Mouse (Mus musculus): ENCODE results near the gene Per1. TPM values are rescaled to one million over a fixed set of nuclear protein-coding genes. Genes with fewer than 3 reads are reported as not detected.

Gene Per1
- total and polyA plus RNA-seq, 3 experiments, result 36.4 to 79.8 (median 44.4) TPM

DNA sequence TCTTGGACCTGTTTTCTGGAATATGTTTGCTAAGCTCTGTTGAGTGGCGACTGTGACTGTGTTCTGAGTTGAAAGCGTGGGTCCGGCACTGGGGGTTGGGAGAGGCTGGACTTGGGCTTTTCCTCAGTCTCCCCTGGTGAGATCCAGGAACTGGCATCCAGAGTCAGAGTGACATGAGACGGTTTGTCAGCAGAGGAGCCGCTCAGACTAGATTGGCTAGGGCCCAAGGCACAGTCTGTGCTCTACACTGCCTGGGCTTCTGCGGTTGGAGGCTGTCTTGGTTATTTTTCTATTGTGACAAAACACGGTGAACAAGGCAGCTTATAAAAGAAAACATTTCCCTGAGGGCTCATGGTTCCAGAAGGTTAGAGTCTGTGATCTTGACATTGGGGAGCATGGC, 52.5 kb downstream of the Per1 start:
- no peak for DNase-seq
- WGBS, result 55% methylated on average over 7 of the region's 7 CpGs
- intact Hi-C loops (cut with DNase I), result no loop called here

DNA sequence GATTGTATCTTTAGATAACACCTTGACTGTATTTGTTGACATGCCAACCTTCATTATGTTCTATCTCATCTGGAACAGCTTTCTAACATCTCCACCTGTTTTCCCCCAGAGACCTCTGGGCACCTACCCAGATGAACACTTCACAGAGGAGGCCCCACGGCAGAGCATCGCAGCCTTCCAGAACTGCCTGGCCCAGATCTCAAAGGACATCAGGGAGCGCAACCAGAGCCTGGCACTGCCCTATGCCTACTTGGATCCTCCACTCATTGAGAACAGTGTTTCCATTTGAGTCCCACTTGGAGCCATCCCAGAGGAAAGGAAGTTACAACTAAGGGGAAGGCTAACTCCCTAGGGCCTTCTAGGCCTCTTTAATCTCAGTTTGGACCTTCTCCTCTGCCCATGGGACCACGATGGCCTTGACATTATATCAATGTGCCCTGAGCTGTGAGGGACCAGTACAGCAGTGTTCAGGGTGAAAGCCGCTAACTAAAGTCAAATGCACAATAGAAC, 53.5 kb downstream of the Per1 start:
- no peaks in the 10 kb centered on the region for H3K27me3 ChIP-seq (ENCODE audit: control insufficient read depth, insufficient read depth, low read length)
- no peak overlapping the region for H3K4me3 ChIP-seq
- H3K27ac ChIP-seq, result no peak overlapping the region
- 83% methylated on average over 5 of the region's 5 CpGs for WGBS
- H3K36me3 ChIP-seq (ENCODE audit: control insufficient read depth, insufficient read depth, low read length), result no peaks in the 10 kb centered on the region
- DNase-seq, result no peak
- no peak overlapping the region for H3K9ac ChIP-seq (ENCODE audit: low read depth, low read length)
- TF ChIP-seq CTCF (IDR thresholded peaks at IDR 0.05), result no peak
- TF ChIP-seq EP300 (IDR thresholded peaks at IDR 0.05; ENCODE audit: insufficient read depth, low read depth, low read length), result no peak
- no peak for TF ChIP-seq POLR2A (IDR thresholded peaks at IDR 0.05; ENCODE audit: insufficient read depth, low read depth, low read length)
- H3K4me1 ChIP-seq (ENCODE audit: control insufficient read depth, insufficient read depth, low read length), result peaks cover 1% of the 10 kb centered on the region; the same call in 1 of the 2 replicates
- intact Hi-C loops (cut with DNase I), result no loop called here
- H3K79me2 ChIP-seq (replicated peaks; ENCODE audit: control insufficient read depth, insufficient read depth, low read length), result no peaks in the 10 kb centered on the region

More for the DNA sequence above, 52.5 kb downstream of the Per1 start:
- Histone ChIP-seq H3K4me3 (no peak overlapping the region), H3K27ac (no peak overlapping the region), H3K27me3 (ENCODE audit: control insufficient read depth, insufficient read depth, low read length) (no peaks in the 10 kb centered on the region), H3K9ac (ENCODE audit: low read depth, low read length) (no peak overlapping the region), H3K36me3 (ENCODE audit: control insufficient read depth, insufficient read depth, low read length) (no peaks in the 10 kb centered on the region), H3K79me2 (replicated peaks; ENCODE audit: control insufficient read depth, insufficient read depth, low read length) (no peaks in the 10 kb centered on the region), H3K4me1 (ENCODE audit: control insufficient read depth, insufficient read depth, low read length) (peaks cover 1% of the 10 kb centered on the region; the same call in 1 of the 2 replicates)
- no peak for TF ChIP-seq POLR2A (IDR thresholded peaks at IDR 0.05; ENCODE audit: insufficient read depth, low read depth, low read length)
- TF ChIP-seq EP300 (IDR thresholded peaks at IDR 0.05; ENCODE audit: insufficient read depth, low read depth, low read length), result no peak
- no peak for TF ChIP-seq CTCF (IDR thresholded peaks at IDR 0.05)

DNA sequence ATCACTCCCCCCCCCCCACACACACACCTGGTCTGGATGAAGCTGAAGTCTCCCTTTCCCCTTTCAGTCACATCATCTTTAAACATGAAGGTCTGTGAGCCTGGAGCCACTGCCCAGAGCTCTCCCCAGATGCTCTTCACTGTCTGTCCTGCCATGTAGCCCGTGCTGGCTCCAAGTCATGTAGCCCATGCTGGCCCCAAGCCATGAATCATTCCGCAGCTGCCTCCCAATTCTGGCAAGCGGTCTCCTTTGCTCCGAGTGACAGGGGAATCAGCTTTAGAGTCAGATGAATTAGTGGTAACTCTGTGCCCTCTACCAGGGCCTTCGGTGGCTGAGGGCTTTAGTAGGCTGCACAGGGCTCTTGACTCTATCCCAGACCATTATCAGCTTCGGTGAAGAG, 54.7 kb downstream of the Per1 start:
- Histone ChIP-seq H3K4me3 (no peak overlapping the region), H3K36me3 (ENCODE audit: control insufficient read depth, insufficient read depth, low read length) (no peaks in the 10 kb centered on the region), H3K27me3 (ENCODE audit: control insufficient read depth, insufficient read depth, low read length) (no peaks in the 10 kb centered on the region), H3K4me1 (ENCODE audit: control insufficient read depth, insufficient read depth, low read length) (peaks cover 1% of the 10 kb centered on the region; the same call in 1 of the 2 replicates), H3K27ac (no peak overlapping the region), H3K9ac (ENCODE audit: low read depth, low read length) (no peak overlapping the region), H3K79me2 (replicated peaks; ENCODE audit: control insufficient read depth, insufficient read depth, low read length) (no peaks in the 10 kb centered on the region)
- TF ChIP-seq CTCF (IDR thresholded peaks at IDR 0.05), result no peak
- no peak for TF ChIP-seq POLR2A (IDR thresholded peaks at IDR 0.05; ENCODE audit: insufficient read depth, low read depth, low read length)
- TF ChIP-seq EP300 (IDR thresholded peaks at IDR 0.05; ENCODE audit: insufficient read depth, low read depth, low read length), result no peak
- no peak for DNase-seq
- intact Hi-C loops (cut with DNase I), result loop anchor here (1.0 kb wide), 2 partner anchors 24 to 82 kb away; partner anchors contain the start of gene Aloxe3
- 50% methylated on average over 6 of the region's 6 CpGs for WGBS

DNA sequence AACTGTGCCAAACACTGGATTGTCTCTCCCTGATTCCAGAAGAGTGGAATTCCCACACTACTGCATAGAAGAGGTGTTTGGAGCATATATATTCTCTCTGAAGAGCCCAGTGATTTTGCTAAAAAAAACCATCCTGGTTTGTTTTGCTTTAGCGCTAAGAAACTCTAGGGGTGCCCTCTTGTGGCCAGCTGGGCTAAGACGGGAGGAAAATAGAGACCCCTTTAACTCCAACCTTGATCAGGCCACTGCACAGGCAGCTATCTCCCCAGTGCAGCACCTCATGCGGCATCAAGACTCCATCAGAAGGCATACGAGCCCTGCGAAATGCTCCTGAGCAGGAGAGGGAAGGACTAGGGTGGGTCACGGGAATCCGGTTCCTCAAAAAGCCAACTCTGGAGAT, 55.4 kb downstream of the Per1 start:
- WGBS, result 10% methylated on average over 7 of the region's 7 CpGs
- H3K4me1 ChIP-seq (ENCODE audit: control insufficient read depth, insufficient read depth, low read length), result peaks cover 1% of the 10 kb centered on the region; the same call in 1 of the 2 replicates
- intact Hi-C loops (cut with DNase I), result loop anchor here (1.0 kb wide), 2 partner anchors 25 to 83 kb away; partner anchors contain the start of gene Aloxe3
- H3K79me2 ChIP-seq (replicated peaks; ENCODE audit: control insufficient read depth, insufficient read depth, low read length), result no peaks in the 10 kb centered on the region
- no peak overlapping the region for H3K9ac ChIP-seq (ENCODE audit: low read depth, low read length)
- H3K27ac ChIP-seq, result no peak overlapping the region
- DNase-seq, result peak; percentile 52 to 74
- TF ChIP-seq EP300 (IDR thresholded peaks at IDR 0.05; ENCODE audit: insufficient read depth, low read depth, low read length) (no peak), POLR2A (IDR thresholded peaks at IDR 0.05; ENCODE audit: insufficient read depth, low read depth, low read length) (no peak), CTCF (IDR thresholded peaks at IDR 0.05) (peak; percentile 78)
- no peak overlapping the region for H3K4me3 ChIP-seq
- H3K27me3 ChIP-seq (ENCODE audit: control insufficient read depth, insufficient read depth, low read length), result no peaks in the 10 kb centered on the region
- no peaks in the 10 kb centered on the region for H3K36me3 ChIP-seq (ENCODE audit: control insufficient read depth, insufficient read depth, low read length)

DNA sequence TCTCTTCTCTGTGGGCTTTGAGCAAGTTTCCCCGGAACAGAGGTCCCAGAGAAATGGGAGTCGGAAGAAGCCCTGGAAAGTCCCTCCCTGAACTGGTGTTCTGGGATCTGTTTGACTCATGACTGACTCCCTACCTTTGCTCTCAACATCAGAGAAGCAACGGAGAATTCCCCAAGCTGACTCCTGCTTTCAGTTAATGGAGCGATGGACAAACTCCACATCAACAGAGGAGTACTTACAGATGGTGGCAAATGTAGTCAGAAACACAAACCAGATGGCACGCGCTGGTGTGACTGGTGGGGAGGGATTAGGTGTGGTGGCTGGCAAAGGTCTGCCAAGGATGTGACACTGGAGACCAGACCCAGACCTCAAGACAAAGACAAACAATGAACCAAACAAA, 56.0 kb downstream of the Per1 start:
- TF ChIP-seq EP300 (IDR thresholded peaks at IDR 0.05; ENCODE audit: insufficient read depth, low read depth, low read length), result no peak
- no peak for TF ChIP-seq CTCF (IDR thresholded peaks at IDR 0.05)
- TF ChIP-seq POLR2A (IDR thresholded peaks at IDR 0.05; ENCODE audit: insufficient read depth, low read depth, low read length), result no peak
- DNase-seq, result no peak
- Histone ChIP-seq H3K36me3 (ENCODE audit: control insufficient read depth, insufficient read depth, low read length) (no peaks in the 10 kb centered on the region), H3K9ac (ENCODE audit: low read depth, low read length) (no peak overlapping the region), H3K4me1 (ENCODE audit: control insufficient read depth, insufficient read depth, low read length) (peaks cover 1% of the 10 kb centered on the region; the same call in 1 of the 2 replicates), H3K4me3 (no peak overlapping the region), H3K27ac (no peak overlapping the region), H3K27me3 (ENCODE audit: control insufficient read depth, insufficient read depth, low read length) (no peaks in the 10 kb centered on the region), H3K79me2 (replicated peaks; ENCODE audit: control insufficient read depth, insufficient read depth, low read length) (no peaks in the 10 kb centered on the region)
- 54% methylated on average over 6 of the region's 6 CpGs for whole genome bisulfite sequencing
- intact Hi-C loops (cut with DNase I), result no loop called here

DNA sequence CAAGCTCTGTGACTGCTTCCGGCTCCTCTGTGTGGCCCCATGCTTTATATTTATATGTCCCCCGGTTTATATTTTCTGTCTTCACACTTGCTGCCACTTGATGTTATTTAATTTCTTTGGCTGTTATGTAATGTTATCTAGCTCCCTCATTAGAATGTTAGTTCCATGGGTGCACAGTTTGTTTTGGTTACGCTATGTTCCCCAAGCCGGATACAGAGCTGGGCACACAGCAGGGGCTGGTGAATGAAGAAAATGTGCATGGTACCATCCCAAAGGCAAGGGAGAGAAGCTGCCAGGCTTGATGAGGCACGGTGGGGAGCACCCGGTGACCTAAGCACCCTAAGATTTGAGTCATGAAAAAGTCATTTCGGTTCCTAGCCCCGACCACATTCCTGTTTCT, 58.8 kb downstream of the Per1 start:
- Histone ChIP-seq H3K27ac (no peak overlapping the region), H3K27me3 (ENCODE audit: control insufficient read depth, insufficient read depth, low read length) (peaks cover 11% of the 10 kb centered on the region), H3K36me3 (ENCODE audit: control insufficient read depth, insufficient read depth, low read length) (no peaks in the 10 kb centered on the region), H3K4me3 (no peak overlapping the region), H3K9ac (ENCODE audit: low read depth, low read length) (no peak overlapping the region), H3K79me2 (replicated peaks; ENCODE audit: control insufficient read depth, insufficient read depth, low read length) (no peaks in the 10 kb centered on the region), H3K4me1 (ENCODE audit: control insufficient read depth, insufficient read depth, low read length) (peaks cover 1% of the 10 kb centered on the region; the same call in 1 of the 2 replicates)
- intact Hi-C loops (cut with DNase I), result no loop called here
- WGBS, result 75% methylated on average over 8 of the region's 8 CpGs
- TF ChIP-seq CTCF (IDR thresholded peaks at IDR 0.05) (no peak), EP300 (IDR thresholded peaks at IDR 0.05; ENCODE audit: insufficient read depth, low read depth, low read length) (no peak), POLR2A (IDR thresholded peaks at IDR 0.05; ENCODE audit: insufficient read depth, low read depth, low read length) (no peak)
- no peak for DNase-seq
